Mouse (Mus musculus) activated CD4-positive, CD25-positive, alpha-beta regulatory T cell, adult 9 weeks (primary cell): ENCODE measurements around the gene Gm10053. TPM values are rescaled to one million over a fixed set of nuclear protein-coding genes. Genes with fewer than 3 reads are reported as not detected.

Source experiments
- polyA plus RNA-seq: library from polyadenylated mRNA; unstranded; fragments of 100-300 nt; shearing (Covaris generic); gene quantifications from one replicate; pipeline ENCODE4 v1.2.1, GENCODE M21; 2017

Gm10053 gene
- 208 TPM for polyA plus RNA-seq

GRCm38 (mm10) chr19:24875129-24875870, at the start of gene Gm10053:
Gene Gm10053, plus strand, starts transcription at chr19:24875686.

GRCm38 (mm10) chr19:24861612-24862451, 13.7 kb upstream of the Gm10053 start, which contains the start of gene Pgm5:
Gene Pgm5, minus strand, starts transcription at chr19:24861855.

GRCm38 (mm10) chr19:24900581-24901220, 25.2 kb downstream of the Gm10053 start, which contains the start of gene Foxd4:
Gene Foxd4, minus strand, starts transcription at chr19:24901197.

Other genes with a start within 250 kb of the Gm10053 start
- gene Tmem252, start 201.7 kb upstream of the Gm10053 start, polyA plus RNA-seq = not detected
- not detected for gene Pgm5, start 13.8 kb upstream of the Gm10053 start, polyA plus RNA-seq
- gene Foxd4, start 25.5 kb downstream of the Gm10053 start, polyA plus RNA-seq = not detected
- gene Cbwd1, start 85.9 kb downstream of the Gm10053 start, polyA plus RNA-seq = 16.0 TPM
- 229 TPM for gene Dock8, start 123.8 kb downstream of the Gm10053 start, polyA plus RNA-seq